Mouse (Mus musculus) lung, postnatal 0 days (tissue): Measurements from ENCODE around the gene Rpf2.

Experiments
- CTCF ChIP-seq: IDR thresholded peaks from 2 replicates; pipeline ENCODE4 v1.5.1; 2016; ENCODE audit warnings: antibody characterized with exemption, mild to moderate bottlenecking
- EP300 ChIP-seq: IDR thresholded peaks from 2 replicates; pipeline ENCODE4 v1.6.1; 2016; ENCODE audit warnings: antibody characterized with exemption, mild to moderate bottlenecking, control low read depth

- TF ChIP-seq CTCF (no peak), EP300 (no peak)
Observed at GRCm38 (mm10) chr10:40281565-40281964, 34.7 kb upstream of the Rpf2 start.
